Mouse (Mus musculus): ENCODE data around the gene Nbeal2. TPM values are rescaled to one million over a fixed set of nuclear protein-coding genes. Genes with fewer than 3 reads are reported as not detected.

Nbeal2 gene
- polyA plus RNA-seq, 1 experiment from 2014 or later: 2.8 TPM

DNA sequence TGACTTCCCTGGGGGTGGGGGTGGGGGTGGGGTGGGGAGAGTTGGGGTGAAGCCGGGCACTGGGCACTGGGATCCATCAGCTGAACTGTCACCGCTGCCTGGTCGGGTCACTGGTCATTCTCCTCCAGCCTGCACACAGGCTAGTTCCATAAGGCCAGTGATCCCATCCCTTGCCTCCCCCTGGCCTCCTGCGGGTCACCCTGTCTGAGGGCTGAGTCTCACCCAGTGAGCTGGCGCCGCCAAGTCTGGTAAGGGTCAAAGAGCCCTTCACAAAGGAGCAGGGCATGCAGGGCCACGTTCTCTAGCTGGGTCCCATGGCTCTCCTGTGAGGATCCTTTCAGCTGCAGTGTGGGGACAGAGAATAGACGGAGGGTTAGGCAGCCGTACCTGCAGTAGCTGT, 10.2 kb downstream of the Nbeal2 start:
- no peak for ATAC-seq (ENCODE audit: low read depth)
- no peaks in the 10 kb centered on the region for H3K27me3 ChIP-seq (ENCODE audit: control insufficient read depth, insufficient read depth, low read depth, low read length)
- H3K9me3 ChIP-seq (replicated peaks; ENCODE audit: control insufficient read depth, low read length): no peaks in the 10 kb centered on the region
- H3K4me1 ChIP-seq (ENCODE audit: control insufficient read depth, low read depth, low read length): peaks cover 3% of the 10 kb centered on the region
- H3K4me3 ChIP-seq (ENCODE audit: low read depth, low read length): no peak overlapping the region
- 73% methylated on average over 9 of the region's 9 CpGs for WGBS (ENCODE audit: insufficient replicate concordance)
- no peak overlapping the region for H3K9ac ChIP-seq (ENCODE audit: low read depth, low read length)
- no peak overlapping the region for H3K27ac ChIP-seq (ENCODE audit: low read length)
- H3K36me3 ChIP-seq (ENCODE audit: control insufficient read depth, insufficient read depth): no peaks in the 10 kb centered on the region
- H3K4me2 ChIP-seq (ENCODE audit: low read depth, low read length): no peak overlapping the region

DNA sequence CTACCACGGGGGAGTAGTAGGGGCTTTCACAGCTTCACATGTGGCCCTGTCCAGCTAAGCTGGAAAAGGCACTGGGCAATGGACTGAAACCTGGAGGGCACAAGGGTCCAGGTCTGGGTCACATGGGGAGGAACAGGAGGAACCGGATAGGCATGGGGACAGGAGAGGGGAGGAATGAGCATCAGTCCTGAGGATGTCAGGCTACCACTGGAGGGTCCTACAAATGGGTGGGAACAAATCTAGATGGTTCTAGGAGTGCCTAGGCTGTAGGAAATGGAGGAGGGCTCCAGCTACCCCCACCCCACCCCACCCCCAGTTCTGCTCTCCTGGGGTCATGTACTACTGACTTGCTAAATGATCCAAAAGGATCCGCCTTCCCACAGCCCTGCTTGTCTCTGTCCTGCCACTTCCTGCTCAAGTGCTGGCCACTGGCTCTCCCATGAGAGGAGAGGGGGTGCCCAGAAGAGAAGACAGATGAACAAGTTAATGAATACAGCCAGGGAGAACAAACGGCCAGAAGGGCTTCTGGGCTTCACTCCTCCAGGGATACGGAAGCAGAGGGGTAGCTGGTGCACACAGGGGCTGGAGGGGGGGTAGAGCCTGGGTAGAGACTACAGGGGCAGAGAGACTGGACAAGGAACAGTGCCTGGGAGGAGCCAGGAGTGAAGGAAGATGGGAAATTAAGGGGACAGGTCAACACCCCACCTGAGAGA, 11.0 kb downstream of the Nbeal2 start:
- ATAC-seq (ENCODE audit: low read depth): no peak
- Histone ChIP-seq H3K4me2 (ENCODE audit: low read depth, low read length) (no peak overlapping the region), H3K9me3 (replicated peaks; ENCODE audit: control insufficient read depth, low read length) (no peaks in the 10 kb centered on the region), H3K27ac (ENCODE audit: low read length) (no peak overlapping the region), H3K27me3 (ENCODE audit: control insufficient read depth, insufficient read depth, low read depth, low read length) (no peaks in the 10 kb centered on the region), H3K9ac (ENCODE audit: low read depth, low read length) (no peak overlapping the region), H3K4me1 (ENCODE audit: control insufficient read depth, low read depth, low read length) (peaks cover 3% of the 10 kb centered on the region), H3K36me3 (ENCODE audit: control insufficient read depth, insufficient read depth) (no peaks in the 10 kb centered on the region), H3K4me3 (ENCODE audit: low read depth, low read length) (no peak overlapping the region)
- 52% methylated on average over 5 of the region's 5 CpGs for WGBS (ENCODE audit: insufficient replicate concordance)

DNA sequence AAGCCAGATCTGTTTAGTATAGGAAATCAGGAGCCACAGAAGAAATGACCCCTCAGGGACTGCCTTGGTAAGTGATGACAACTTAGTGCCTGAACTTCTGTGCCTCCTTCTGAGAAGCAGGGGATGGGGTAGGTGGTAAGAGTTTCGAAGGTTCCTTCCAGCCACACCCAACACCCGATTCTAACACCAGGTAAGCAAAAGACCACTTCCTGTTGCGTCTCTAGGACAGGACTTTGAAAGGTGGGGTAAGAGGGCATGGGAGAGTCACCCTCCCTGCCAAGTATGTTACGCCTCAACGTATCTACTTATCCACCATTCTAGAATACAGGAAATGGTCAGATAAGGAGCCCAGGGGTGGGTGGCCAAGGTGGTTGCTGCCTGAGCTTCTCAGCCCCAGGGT, 13.0 kb downstream of the Nbeal2 start:
- no peaks in the 10 kb centered on the region for H3K27me3 ChIP-seq (ENCODE audit: control insufficient read depth, insufficient read depth, low read depth, low read length)
- no peak for ATAC-seq (ENCODE audit: low read depth)
- no peaks in the 10 kb centered on the region for H3K9me3 ChIP-seq (replicated peaks; ENCODE audit: control insufficient read depth, low read length)
- H3K4me3 ChIP-seq (ENCODE audit: low read depth, low read length): no peak overlapping the region
- no peaks in the 10 kb centered on the region for H3K36me3 ChIP-seq (ENCODE audit: control insufficient read depth, insufficient read depth)
- no peak overlapping the region for H3K4me2 ChIP-seq (ENCODE audit: low read depth, low read length)
- H3K27ac ChIP-seq (ENCODE audit: low read length): no peak overlapping the region
- peaks cover 3% of the 10 kb centered on the region for H3K4me1 ChIP-seq (ENCODE audit: control insufficient read depth, low read depth, low read length)
- 42% methylated on average over 5 of the region's 5 CpGs for WGBS (ENCODE audit: insufficient replicate concordance)
- no peak overlapping the region for H3K9ac ChIP-seq (ENCODE audit: low read depth, low read length)

DNA sequence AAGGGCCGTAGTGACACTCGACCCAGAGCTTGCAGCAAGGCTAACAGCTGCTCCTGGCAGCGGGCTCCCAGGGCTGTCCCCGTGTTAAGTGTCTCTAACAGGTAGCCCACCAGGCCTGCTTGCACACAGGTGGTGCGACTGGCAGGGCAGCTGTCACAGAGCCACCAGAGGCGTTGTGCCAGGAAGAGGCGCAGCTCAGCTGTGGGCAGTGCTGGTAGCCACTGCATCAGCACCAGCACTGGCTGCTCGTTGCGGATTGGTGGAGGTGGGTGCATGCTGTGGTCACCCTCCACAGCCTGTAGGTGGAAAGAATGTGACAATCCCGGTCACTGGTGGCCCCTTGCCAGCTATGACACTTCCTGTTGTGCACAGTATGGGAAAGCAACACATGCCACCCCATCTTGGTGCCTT, 15.3 kb downstream of the Nbeal2 start:
- H3K4me3 ChIP-seq (ENCODE audit: low read depth, low read length): no peak overlapping the region
- H3K4me1 ChIP-seq (ENCODE audit: control insufficient read depth, low read depth, low read length): no peaks in the 10 kb centered on the region
- no peak overlapping the region for H3K9ac ChIP-seq (ENCODE audit: low read depth, low read length)
- H3K36me3 ChIP-seq (ENCODE audit: control insufficient read depth, insufficient read depth): no peaks in the 10 kb centered on the region; the same call in 1 of the 2 replicates
- 78% methylated on average over 10 of the region's 10 CpGs for WGBS (ENCODE audit: insufficient replicate concordance)
- H3K4me2 ChIP-seq (ENCODE audit: low read depth, low read length): no peak overlapping the region
- no peaks in the 10 kb centered on the region for H3K27me3 ChIP-seq (ENCODE audit: control insufficient read depth, insufficient read depth, low read depth, low read length)
- no peak overlapping the region for H3K27ac ChIP-seq (ENCODE audit: low read length)
- ATAC-seq (ENCODE audit: low read depth): no peak
- H3K9me3 ChIP-seq (replicated peaks; ENCODE audit: control insufficient read depth, low read length): no peaks in the 10 kb centered on the region

DNA sequence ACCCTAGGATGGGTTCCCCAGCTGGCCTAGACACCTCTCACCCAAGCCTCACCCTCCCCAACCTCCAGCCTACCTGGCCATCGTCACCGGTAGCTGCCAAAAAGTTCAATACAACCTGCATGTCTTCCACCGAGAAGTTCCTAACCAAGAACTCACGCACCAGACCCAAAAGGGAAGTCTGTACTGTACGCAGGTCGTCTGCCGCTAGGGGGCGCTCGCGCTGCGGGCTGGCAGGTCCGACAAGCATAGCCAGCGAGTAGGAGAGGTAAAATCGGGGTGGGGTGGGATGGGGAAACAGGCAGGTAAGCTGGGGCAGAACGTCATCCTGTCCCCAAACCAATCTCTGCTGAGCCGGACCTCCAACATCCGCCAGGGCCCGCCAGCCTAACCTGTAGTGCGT, 18.7 kb downstream of the Nbeal2 start:
- Histone ChIP-seq H3K4me2 (ENCODE audit: low read depth, low read length) (no peak overlapping the region), H3K36me3 (ENCODE audit: control insufficient read depth, insufficient read depth) (no peaks in the 10 kb centered on the region; the same call in 1 of the 2 replicates), H3K9me3 (replicated peaks; ENCODE audit: control insufficient read depth, low read length) (no peaks in the 10 kb centered on the region), H3K27me3 (ENCODE audit: control insufficient read depth, insufficient read depth, low read depth, low read length) (no peaks in the 10 kb centered on the region), H3K4me1 (ENCODE audit: control insufficient read depth, low read depth, low read length) (no peaks in the 10 kb centered on the region), H3K4me3 (ENCODE audit: low read depth, low read length) (no peak overlapping the region), H3K27ac (ENCODE audit: low read length) (no peak overlapping the region), H3K9ac (ENCODE audit: low read depth, low read length) (no peak overlapping the region)
- ATAC-seq (ENCODE audit: low read depth): no peak; the same call in 1 of the 2 replicates
- 13% methylated on average over 19 of the region's 19 CpGs for WGBS (ENCODE audit: insufficient replicate concordance)

DNA sequence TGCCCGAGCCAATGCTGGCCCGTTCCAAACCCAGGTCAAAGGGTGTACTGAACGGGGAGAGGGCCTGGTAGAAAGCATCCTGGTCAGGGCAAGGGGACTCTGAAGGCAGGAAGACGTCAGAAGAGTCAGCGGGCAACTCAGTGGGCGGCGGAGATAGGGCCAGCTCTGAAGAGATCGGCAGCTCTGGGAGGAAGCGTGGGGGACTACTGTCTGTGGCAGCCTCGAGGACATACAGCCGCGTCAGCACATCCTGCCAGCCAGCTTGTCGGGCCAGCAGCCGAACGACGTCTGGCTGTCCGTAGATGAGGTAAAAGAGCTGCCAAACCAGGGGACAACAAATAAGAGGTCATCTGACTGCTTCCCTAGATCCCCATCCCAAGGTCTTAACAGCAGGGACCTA, 20.1 kb downstream of the Nbeal2 start:
- Histone ChIP-seq H3K4me2 (ENCODE audit: low read depth, low read length) (no peak overlapping the region), H3K9me3 (replicated peaks; ENCODE audit: control insufficient read depth, low read length) (no peaks in the 10 kb centered on the region), H3K36me3 (ENCODE audit: control insufficient read depth, insufficient read depth) (peaks cover 2% of the 10 kb centered on the region; the same call in 1 of the 2 replicates), H3K27ac (ENCODE audit: low read length) (no peak overlapping the region), H3K9ac (ENCODE audit: low read depth, low read length) (no peak overlapping the region), H3K4me1 (ENCODE audit: control insufficient read depth, low read depth, low read length) (no peaks in the 10 kb centered on the region), H3K27me3 (ENCODE audit: control insufficient read depth, insufficient read depth, low read depth, low read length) (no peaks in the 10 kb centered on the region), H3K4me3 (ENCODE audit: low read depth, low read length) (no peak overlapping the region)
- ATAC-seq (ENCODE audit: low read depth): peak; percentile 6; the same call in 1 of the 2 replicates
- 67% methylated on average over 17 of the region's 17 CpGs for WGBS (ENCODE audit: insufficient replicate concordance)

DNA sequence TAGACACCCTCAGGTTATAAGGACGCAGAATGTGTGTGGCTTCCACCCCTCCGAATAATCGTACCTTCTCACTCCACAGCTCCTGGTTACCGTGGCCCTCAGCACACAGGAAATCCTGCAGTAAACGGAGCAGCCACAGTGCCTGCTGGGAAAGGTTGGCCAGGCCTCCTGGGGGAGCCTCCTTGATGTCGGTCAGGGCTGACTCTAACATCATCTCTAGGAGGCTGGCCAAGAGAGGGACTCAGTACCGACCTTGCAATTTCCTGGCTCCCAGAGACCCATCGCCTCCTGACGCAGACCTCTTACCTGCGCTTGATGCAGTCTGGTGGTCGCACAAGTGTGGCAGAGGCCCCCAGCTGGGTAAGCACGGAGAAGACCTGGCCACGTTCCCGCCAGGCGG, 21.3 kb downstream of the Nbeal2 start:
- WGBS (ENCODE audit: insufficient replicate concordance): 72% methylated on average over 15 of the region's 15 CpGs
- no peak for ATAC-seq (ENCODE audit: low read depth)
- no peaks in the 10 kb centered on the region for H3K4me1 ChIP-seq (ENCODE audit: control insufficient read depth, low read depth, low read length)

DNA sequence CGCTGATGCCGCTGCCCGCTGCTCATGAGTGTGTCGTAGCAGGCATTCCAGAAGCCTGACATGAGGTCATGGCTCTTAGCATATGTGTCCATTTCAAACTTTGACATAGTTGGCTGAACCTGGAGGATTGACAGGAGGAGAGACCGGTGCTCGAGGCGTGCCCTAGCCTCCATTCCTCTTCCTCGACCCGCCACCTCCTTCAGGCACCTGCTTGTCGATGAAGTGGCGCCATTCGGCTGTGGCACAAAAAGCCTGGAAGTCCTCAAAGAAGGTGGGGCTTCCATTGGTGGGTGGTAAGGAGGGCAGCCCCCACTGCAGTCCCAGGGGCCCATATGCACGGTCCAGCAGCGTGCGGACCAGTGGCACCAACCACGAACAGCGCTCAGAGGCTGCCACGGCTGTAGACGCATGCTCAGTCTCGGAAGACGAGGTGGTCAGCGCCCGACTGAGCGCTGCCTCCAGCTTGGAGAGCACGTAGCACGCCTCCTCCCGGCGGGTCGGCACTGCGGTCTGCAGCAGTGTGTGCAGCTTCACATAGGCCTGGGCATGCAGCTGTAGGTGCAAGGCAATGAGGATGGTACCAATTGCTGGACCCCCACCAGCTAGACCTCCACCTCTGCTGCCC, 22.2 kb downstream of the Nbeal2 start:
- Histone ChIP-seq H3K4me2 (ENCODE audit: low read depth, low read length) (no peak overlapping the region), H3K27ac (ENCODE audit: low read length) (no peak overlapping the region), H3K4me1 (ENCODE audit: control insufficient read depth, low read depth, low read length) (no peaks in the 10 kb centered on the region), H3K27me3 (ENCODE audit: control insufficient read depth, insufficient read depth, low read depth, low read length) (no peaks in the 10 kb centered on the region), H3K9me3 (replicated peaks; ENCODE audit: control insufficient read depth, low read length) (no peaks in the 10 kb centered on the region), H3K4me3 (ENCODE audit: low read depth, low read length) (no peak overlapping the region), H3K36me3 (ENCODE audit: control insufficient read depth, insufficient read depth) (peaks cover 2% of the 10 kb centered on the region; the same call in 1 of the 2 replicates), H3K9ac (ENCODE audit: low read depth, low read length) (no peak overlapping the region)
- whole genome bisulfite sequencing (ENCODE audit: insufficient replicate concordance): 78% methylated on average over 30 of the region's 30 CpGs
- ATAC-seq (ENCODE audit: low read depth): no peak

More for the DNA sequence above, 21.3 kb downstream of the Nbeal2 start:
- Histone ChIP-seq H3K27ac (ENCODE audit: low read length) (no peak overlapping the region), H3K9ac (ENCODE audit: low read depth, low read length) (no peak overlapping the region), H3K36me3 (ENCODE audit: control insufficient read depth, insufficient read depth) (peaks cover 2% of the 10 kb centered on the region; the same call in 1 of the 2 replicates), H3K9me3 (replicated peaks; ENCODE audit: control insufficient read depth, low read length) (no peaks in the 10 kb centered on the region), H3K27me3 (ENCODE audit: control insufficient read depth, insufficient read depth, low read depth, low read length) (no peaks in the 10 kb centered on the region), H3K4me2 (ENCODE audit: low read depth, low read length) (no peak overlapping the region), H3K4me3 (ENCODE audit: low read depth, low read length) (no peak overlapping the region)

DNA sequence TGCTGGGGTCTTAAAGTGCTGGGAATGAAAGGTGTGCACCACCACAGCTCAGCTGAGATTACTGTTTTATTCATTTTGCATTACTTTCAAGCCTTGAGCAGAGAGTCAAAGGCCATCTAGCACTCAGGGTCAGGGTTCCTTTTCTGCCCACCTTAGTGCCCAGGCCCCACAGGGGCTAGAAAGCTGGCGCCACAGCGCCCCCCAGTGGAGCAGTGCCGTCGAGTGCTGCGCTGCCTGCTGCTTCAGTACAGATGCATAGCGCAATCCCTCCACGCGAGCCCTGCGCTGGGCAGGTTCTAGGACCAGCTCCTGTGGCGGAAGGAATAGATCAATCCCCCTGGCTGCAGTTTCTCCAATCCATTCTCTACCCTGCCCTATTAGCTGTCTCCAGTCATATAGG, 22.8 kb downstream of the Nbeal2 start:
- H3K27ac ChIP-seq (ENCODE audit: low read length): no peak overlapping the region
- H3K36me3 ChIP-seq (ENCODE audit: control insufficient read depth, insufficient read depth): peaks cover 2% of the 10 kb centered on the region; the same call in 1 of the 2 replicates
- no peak overlapping the region for H3K9ac ChIP-seq (ENCODE audit: low read depth, low read length)
- WGBS (ENCODE audit: insufficient replicate concordance): 52% methylated on average over 10 of the region's 10 CpGs
- H3K4me2 ChIP-seq (ENCODE audit: low read depth, low read length): no peak overlapping the region
- no peak for ATAC-seq (ENCODE audit: low read depth)
- H3K9me3 ChIP-seq (replicated peaks; ENCODE audit: control insufficient read depth, low read length): no peaks in the 10 kb centered on the region
- no peak overlapping the region for H3K4me3 ChIP-seq (ENCODE audit: low read depth, low read length)
- H3K27me3 ChIP-seq (ENCODE audit: control insufficient read depth, insufficient read depth, low read depth, low read length): no peaks in the 10 kb centered on the region
- no peaks in the 10 kb centered on the region for H3K4me1 ChIP-seq (ENCODE audit: control insufficient read depth, low read depth, low read length)

Measured in liver, embryonic 16.5 days (tissue).